Mouse (Mus musculus): Measurements from ENCODE around the gene Antxr2.

Antxr2 gene

DNA sequence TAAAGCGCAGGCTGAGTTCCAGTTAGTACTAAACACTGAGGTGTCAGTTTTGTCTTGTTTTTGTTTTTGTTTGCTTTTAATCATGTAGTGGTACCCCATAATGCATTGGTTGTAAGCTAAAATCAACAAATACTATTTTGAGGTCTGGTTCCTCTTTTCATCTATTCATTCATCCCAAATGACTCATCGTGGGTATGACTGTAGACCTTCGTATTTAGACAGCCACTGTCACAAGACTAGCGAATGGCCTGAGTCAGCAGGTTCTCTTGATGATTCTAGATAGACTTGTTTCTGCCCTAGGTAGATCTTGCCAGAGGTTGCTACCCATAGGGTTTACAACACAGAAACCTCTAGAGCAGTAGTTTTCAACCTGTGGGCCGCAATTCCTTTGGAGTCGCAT is 116.9 kb downstream of the Antxr2 start:
- DNase-seq (ENCODE audit: low read depth, low spot score), result no peak

DNA sequence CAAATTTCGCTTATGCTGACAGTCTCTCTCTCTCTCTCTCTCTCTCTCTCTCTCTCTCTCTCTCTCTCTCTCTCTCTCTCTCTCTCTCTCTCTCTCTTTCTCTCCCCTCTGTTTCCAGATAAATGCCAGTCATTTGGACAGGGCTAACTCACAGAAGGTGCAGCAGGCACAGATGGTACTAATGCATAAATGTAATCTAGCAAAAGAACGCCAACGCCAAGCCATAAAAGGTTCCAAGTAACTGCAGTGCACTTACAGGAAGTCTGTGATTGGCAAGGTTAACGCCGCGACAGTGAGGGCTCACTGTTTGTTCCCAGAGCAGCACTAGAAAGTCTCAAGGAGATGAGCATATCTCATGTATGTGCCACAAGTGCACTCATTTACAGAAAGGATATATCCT is 123.4 kb downstream of the Antxr2 start:
- DNase-seq (ENCODE audit: low read depth, low spot score), result no peak

DNA sequence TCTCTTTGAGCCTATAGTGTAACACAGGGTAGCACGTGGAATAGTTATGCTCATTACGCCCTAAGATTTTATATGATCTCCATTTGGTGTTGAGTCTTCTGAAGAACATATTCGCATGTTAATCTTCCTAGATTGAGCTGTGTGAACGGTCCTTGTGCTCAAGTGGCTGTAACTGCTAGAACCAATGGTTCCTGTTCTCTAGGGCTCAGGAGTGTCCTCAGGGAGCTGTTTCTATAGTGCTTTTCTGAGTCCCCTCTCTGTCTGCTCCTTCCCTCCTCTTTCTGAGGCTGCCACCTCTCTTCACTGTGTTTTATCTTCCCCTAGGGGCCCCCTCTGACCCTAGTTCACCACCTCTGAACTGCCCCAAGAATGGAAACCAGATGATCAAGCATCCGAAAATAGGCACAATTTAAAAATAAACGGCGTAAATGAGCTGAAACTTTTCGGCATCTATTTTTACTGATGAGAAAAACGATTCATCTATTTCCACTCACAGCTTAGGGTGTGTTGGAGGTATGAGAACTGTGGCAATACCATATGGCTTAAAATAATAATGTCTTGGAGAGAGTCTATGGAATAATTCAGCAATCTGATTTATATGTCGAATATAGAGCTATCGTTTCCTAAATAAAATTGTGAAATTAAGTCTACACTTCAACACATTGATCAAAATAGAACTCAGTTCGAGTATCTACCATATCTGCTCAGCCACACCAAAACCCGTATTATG is 124.1 kb downstream of the Antxr2 start:
- DNase-seq (ENCODE audit: low read depth, low spot score), result no peak

DNA sequence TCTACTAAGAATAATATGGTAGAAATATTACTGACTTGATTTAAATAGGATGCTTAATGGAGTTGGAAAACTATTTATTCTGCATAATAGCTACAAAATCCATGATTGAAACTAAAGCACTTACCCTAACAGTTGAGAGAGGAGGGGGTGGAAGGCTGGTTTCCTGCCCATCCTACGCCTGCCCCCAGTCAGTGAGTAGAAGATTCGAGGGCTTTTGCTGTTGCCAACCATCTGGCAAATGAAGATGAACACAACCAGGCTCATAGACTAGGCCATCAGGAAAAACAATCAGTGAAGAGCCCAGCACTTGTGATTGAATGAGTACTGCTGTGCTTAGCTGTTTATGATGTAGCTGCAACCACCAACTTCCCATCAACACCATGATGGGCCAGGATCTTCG is 125.0 kb downstream of the Antxr2 start:
- DNase-seq (ENCODE audit: low read depth, low spot score), result no peak

DNA sequence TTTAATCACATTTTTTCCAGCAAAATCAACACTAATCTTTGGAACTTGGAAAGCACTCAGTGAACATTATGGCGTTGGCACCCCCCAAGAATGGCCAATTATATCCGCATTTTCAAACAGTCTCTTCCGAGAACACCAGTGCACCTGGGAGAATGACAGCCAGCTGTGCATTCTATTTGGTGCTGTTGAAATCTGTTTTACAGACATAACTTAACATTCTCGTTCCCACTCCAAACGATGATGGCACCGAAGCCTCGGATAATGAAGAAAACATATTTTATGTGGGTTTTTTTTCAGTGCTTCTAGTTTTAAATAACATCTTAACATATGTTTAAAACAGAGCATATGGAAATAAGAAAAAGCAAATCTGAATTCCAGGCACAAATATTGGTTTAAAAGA is 129.7 kb downstream of the Antxr2 start:
- no peak for DNase-seq (ENCODE audit: low read depth, low spot score)

DNA sequence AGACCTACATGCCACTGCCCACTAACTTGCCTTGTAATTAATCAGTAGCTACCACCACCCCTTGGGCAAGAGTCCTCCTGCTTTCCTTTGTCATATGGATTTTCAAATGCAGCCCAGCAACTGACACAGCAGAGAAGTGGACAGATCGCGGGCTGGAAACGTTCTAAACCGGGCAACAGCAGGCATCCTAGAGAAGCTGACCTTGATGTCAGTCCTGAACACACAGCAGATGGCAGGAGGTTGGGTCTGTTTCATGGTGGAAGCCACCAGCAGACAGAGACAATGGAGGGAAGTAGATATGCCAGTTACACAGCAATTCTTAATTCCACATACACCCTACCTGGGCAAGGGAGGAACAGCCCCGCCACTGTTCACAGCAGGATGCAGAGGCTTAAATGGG is 131.5 kb downstream of the Antxr2 start:
- no peak for DNase-seq (ENCODE audit: low read depth, low spot score)

DNA sequence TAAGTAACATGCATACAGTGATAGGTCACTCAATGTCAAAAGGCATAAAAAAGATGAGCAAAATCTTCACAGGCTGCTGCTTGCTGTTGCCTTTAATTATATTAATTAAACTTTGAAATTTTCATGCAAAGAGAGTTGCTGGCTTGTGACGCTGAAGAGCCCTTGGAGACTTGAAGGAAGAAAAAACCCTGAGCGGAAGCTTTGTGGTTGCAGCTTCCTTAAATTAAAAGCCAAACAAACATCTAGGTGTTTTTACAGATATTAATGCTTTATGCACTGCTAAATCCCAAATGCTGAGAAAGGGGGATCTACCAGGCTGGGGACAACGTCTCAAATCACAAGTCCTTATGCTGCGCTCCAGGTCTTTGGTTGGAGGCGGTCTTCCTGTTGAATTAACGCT is 145.4 kb downstream of the Antxr2 start:
- no peak for DNase-seq (ENCODE audit: low read depth, low spot score)

DNA sequence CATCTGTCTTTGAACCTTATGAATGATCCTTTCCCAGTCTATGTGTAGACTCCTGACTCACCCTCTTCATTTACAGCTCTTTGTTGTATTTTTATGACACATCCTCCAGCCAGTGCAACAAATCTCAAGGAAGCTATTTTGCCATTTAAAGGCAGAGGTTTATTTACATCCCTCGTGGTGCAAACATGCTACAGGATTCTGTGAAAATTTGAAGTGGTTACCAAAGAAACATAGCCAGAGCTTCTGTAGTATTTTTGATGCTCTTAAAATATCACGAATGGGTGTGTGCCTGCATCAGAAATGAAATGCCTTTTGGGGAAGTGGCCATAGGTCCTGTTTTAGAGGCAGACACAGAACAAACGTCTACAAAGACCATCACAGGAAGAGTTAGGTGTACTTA is 146.7 kb downstream of the Antxr2 start:
- DNase-seq (ENCODE audit: low read depth, low spot score), result no peak

DNA sequence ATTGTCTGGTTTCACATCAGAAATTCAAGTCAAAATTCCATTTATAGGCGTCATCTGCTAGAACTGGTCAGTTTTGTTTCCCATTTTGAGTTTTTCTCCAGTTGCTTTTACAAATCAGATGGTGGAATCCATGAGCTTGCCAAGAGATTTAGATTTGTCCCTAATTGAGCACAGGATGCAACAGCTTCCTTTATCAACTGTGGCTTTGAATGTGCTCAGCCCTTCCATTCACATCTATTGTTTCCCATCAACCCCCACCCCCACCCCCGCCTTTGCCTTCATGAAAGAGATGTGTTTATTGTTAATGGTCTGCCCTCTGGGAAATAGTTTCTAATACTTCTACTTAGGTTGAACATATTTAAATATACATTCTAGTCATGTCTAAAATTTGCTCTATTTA is 149.4 kb downstream of the Antxr2 start:
- DNase-seq (ENCODE audit: low read depth, low spot score), result no peak

DNA sequence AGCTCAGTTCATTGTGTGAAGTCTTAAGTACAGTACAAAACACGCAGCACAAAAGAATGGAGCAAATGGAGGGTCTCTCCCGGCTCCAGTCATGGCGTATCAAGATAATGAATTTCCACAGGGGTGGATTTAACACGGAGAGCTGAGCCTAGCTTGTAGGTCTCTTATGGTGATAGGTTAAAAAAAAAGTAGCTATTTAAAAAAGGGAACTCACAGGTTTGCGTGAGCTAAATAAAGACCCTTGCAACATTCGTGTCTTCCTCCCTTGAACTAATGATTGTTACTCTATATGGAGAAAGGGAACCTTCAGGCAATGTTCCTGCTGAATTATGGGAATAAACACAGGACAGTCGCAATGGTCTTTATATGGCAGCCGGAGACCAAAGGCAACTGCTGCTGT is 150.7 kb downstream of the Antxr2 start:
- no peak for DNase-seq (ENCODE audit: low read depth, low spot score)

DNA sequence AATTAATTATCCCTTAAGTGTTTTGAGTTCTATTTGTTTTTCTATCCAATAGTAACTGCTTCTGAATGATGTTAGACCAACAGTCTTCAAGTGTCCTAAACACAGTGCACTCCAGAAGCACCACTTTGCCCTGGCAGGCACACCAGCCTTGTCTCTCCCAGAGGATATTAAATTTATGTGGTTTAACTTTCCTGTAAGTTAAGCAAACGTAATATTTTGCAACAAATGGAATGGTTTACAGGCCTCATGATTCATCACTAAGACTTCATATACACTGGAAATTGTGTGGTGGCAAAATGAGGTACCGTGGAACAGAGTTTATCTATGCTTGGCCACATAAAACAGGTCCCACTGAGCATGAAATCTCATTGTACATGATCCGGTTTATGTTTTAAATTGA is 152.0 kb downstream of the Antxr2 start:
- no peak for DNase-seq (ENCODE audit: low read depth, low spot score)

DNA sequence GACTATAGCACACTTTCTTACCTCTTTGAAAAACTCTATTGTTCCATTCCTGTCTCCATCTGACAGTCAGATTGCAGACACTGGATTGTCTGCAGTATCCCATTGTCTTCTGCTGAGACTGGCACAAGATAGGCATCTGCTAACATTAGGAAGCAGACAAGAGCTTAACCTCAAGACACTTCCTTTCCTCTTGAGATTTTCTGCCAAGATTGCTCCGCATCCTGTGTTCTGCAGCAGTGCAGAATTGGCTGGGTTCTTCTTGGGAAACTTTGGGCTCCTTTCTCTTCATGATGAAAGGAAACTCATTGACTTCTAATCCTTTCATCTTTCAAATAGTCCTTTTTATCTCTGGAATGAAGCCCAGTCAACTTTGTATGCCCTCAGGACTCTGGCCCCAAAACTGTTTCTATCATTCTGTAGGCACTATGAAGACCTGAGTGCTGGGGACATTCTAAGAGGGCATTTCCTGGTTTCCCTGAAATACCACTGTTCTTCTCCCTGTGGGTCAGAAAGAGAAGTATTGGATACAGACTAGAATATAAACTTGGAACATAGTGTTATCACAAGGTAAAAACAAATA is 152.5 kb downstream of the Antxr2 start:
- DNase-seq (ENCODE audit: low read depth, low spot score), result no peak

DNA sequence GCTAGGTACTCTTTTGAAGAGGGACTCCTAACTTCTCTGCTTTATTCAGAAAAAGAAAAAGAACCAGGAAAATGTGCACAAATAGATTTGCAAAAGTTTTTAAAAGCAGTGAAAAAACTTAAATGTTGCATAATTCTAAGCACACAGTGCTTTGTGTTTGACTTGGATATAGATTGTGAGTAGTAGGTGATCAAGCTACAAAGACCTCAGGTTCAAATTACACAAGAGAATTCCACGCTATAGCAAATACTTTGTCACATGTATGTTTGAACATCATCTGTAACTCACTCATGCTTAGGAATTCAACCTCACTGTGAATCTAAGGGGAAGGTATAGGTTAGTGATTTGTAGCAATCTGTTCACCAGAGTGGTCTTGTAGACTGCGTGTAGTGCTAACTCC is 153.9 kb downstream of the Antxr2 start:
- DNase-seq (ENCODE audit: low read depth, low spot score), result no peak

DNA sequence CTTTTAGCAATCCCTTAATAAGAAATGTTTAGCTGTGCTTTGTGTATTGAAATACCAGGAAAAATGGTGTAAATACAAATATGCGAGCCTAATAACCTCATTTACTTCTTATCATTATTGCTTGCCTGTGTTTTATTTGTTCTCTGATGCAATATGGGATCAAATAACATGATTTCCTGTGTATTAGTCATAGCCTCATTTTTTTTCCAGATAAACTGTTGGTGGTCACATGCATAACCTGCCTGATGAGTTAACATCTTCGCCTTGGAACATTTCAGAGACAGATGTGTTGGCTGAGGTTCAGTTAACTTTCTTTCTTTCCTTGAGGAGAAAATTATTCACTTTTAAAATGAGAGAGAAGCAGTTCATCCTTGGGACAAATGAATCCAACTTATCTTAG is 162.9 kb downstream of the Antxr2 start:
- no peak for DNase-seq (ENCODE audit: low read depth, low spot score)

DNA sequence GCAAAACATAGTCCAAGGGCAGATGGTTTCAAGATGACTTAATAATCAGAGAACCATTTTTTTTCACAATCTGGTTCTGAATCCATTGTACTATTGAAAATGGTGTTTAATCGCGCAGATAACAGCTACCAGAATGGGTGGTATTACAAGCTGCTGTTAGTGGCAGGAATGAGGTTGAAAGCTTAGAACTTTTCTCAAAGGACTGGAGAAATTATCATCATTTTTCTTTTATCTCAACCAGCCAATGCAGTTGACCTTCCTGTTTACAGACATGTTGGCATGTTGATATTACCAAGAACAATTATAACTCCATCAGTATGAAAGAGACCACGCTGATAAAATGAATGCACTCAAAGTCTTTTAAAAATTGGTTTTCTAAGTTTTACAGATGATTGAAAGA is 163.9 kb downstream of the Antxr2 start:
- no peak for DNase-seq (ENCODE audit: low read depth, low spot score)

DNA sequence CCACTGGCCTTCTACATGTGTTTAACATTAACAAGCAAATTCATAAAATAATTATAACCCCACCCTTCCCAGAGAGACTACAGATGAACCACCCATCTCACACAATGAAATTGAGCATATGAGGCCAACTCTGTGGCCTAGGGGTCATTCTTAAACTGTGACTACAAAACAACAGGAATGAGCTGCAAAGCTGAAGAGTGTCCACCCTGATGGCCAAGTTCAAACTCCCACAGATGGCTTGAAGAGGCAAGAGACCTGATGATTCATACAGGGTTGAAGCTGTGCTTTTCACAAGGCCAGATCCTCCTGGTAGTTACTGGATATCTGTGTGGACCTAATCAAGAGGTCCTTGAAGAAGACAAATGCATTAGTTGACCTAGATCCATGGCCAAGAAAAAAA is 173.7 kb downstream of the Antxr2 start:
- no peak for DNase-seq (ENCODE audit: low read depth, low spot score)

DNA sequence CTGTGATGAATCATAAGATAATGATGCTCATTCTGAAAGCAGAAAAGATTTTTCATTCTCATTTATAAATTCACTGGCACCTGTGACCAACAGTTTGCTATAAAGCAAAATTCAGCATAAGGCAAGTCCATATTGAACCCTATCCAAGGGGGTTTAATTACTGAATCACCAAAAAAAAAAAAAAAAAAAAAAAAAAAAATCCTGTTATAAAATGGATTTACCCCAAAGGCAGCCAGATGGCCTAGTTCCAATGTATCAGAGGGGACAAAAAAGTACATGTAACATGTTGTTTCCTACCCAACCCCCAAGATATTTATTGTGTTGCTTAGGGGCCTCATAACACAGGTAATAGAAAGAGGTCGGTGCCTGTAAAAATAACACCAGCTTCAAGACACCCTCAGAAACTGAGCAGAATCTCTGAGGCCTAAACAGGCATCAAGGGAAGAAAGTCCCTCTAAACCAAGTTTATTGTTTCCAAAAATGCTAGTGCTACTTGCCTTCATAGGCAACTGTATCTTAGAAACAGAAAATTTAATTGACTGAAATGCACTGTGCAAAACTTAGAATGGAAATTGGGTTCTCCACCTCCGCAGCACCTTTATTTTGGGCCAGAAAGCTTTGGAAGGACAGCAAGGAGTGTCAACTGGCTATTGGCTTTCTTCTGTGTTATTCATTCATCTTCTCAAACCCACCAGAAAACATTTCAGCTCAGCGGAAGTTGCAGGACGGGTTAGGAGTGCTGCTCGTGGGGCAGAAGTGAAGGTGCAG is 178.7 kb downstream of the Antxr2 start:
- DNase-seq (ENCODE audit: low read depth, low spot score), result no peak

DNA sequence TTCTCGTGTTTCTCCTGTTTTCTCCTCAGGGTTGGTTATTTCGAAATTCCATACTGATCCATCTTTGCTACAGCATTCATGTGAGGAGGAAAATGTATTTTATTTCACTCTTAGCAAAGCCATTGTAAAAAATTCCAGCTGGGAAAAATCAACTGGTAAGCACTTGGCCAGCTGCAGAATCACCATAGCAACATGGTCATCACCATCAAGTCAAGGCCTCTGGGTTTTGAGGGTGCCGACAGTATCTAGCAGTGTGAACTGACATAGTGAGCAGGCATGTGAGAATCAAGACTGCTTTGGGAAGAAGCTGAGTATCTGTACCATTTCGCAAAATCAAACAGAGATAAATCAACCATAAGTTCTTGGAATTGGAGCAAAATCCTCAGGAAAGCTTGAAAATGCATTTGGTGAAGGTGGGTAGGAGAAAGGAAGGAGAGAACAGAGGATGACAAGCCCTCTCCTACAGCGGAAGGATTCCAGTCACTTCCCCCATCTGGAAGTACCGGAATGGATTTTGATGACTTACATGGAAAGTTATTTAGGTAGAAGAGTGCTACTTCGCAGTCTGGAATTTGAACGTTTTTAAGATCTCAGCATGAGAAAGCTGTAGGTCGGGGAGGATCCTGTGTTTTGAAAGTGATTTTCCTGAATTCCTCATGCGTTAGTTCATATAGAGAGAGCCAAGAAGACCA is 183.5 kb downstream of the Antxr2 start:
- no peak for DNase-seq (ENCODE audit: low read depth, low spot score)

DNA sequence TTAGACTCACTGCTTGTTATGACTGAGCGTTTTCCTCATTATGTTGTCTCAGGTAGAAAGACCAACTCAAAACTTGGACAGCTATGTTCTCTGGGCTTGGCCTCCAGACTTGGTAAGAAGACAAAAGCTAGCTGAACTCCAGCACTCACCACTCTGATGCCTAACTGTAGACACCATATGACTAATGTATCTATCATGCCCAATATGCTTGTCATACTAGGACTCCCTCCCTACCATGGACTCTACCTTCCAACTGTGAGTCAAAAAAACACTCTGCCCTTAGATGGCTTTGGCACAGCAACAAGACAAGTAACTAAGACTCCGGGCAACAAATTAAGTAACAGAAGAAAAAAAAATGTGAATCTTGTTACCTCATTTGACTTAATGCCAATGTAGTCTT is 184.3 kb downstream of the Antxr2 start:
- no peak for DNase-seq (ENCODE audit: low read depth, low spot score)

DNA sequence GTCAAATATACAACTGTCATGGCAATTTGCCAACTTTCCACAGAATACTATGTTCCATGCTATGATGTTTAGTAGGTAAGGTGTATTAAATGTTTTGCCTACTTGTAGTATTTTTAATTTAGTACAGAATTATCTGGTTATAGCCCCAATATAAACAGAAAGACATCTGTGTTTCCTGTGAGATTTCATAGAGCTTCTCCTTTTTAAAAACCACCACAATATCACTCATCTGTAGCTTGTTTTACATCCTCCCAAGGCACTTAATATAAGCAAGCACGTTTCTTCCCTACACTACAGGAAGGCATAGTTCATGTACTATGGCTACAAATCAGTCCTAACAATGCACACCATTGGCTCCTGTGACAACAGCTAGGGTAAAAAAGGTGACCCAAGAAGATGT is 188.8 kb downstream of the Antxr2 start:
- DNase-seq (ENCODE audit: low read depth, low spot score), result no peak

DNA sequence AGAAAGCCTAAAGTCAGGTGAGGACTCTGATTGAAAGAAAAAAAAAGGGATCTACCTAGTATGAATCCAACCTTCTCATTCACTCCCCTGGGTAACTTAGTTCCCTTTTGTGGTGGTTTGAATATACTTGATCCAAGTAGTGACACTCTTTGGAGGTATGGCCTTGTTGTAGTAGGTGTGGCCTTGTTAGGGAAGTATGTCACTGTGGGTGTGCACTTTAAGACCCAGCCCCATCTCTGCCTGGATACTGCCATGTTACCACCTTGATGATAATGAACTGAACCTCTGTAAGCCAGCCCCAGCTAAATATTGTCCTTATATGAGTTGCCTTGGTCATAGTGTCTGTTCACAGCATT is 190.9 kb downstream of the Antxr2 start:
- no peak for DNase-seq (ENCODE audit: low read depth, low spot score)

DNA sequence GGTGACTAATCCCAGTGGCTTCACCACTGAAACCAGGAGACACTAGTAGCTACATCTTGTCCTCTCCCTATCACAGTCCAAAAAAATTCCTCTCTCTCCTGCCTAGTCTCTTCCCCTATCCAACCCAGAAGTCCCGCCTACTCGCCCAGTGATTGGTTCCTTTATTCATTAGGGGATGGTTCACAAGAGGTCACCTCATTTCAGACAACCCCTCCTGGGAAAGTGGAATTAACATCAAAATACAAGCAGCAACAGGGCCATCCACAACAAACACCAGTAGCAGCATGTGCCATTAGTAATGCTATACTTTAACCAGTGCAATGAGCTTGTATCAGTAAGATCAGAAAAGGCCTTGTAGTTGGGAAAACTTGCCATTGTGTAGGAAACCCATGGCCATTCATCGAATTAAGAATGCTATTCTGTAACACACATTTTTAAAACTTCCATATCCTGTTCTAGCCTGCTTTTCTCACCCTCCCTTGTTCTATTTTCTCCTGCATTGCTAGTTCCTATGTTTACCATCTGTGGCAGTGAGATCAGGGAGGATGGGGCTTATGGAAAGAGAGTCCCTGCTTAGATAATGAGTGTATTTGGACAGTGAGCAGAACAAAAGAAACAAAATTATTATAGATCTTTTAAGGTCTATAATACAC is 191.4 kb downstream of the Antxr2 start:
- peak; percentile 13 for DNase-seq (ENCODE audit: low read depth, low spot score)
